Mouse (Mus musculus) liver, embryonic 11.5 days (tissue): ENCODE measurements around the gene Khk. TPM values are rescaled to one million over a fixed set of nuclear protein-coding genes. Genes with fewer than 3 reads are reported as not detected.

ENCODE experiments used
- ATAC-seq: fragments of 200-750 bp; cut with Nextera tagmentation; replicated peaks from 2 replicates; pipeline ENCODE4 v1.8.0; 2017; ENCODE audit warnings: moderate number of reproducible peaks, mild to moderate bottlenecking, moderate TSS enrichment, moderate library complexity; ENCODE audit not compliant: low FRiP score
- DNase-seq: peaks from one replicate; pipeline ENCODE4 v3.0.0-alpha.2; 2017; ENCODE audit warnings: low spot score
- H3K27ac ChIP-seq: fragments of 300-500 bp; sonication (generic); 2 replicates; pipeline ENCODE4 v1.5.1; 2014; ENCODE audit warnings: mild to moderate bottlenecking, low read depth, low read length, control low read depth
- H3K27me3 ChIP-seq: fragments of 300-500 bp; sonication (generic); replicated peaks from 2 replicates; pipeline ENCODE4 v1.6.1; 2014; ENCODE audit warnings: low read length, mixed read lengths; ENCODE audit not compliant: control insufficient read depth, insufficient read depth
- H3K36me3 ChIP-seq: fragments of 300-500 bp; sonication (generic); 2 replicates; pipeline ENCODE4 v1.6.1; 2014; ENCODE audit warnings: mild to moderate bottlenecking, low read length, moderate library complexity, mixed read lengths; ENCODE audit not compliant: control insufficient read depth, insufficient read depth
- H3K4me1 ChIP-seq: fragments of 300-500 bp; sonication (generic); replicated peaks from 2 replicates; pipeline ENCODE4 v1.6.1; 2014; ENCODE audit warnings: low read length, mixed read lengths; ENCODE audit not compliant: control insufficient read depth, insufficient read depth
- H3K4me2 ChIP-seq: fragments of 300-500 bp; sonication (generic); 2 replicates; pipeline ENCODE4 v1.6.1; 2014; ENCODE audit warnings: mild to moderate bottlenecking, control low read depth, moderate library complexity
- H3K4me3 ChIP-seq: fragments of 300-500 bp; sonication (generic); 2 replicates; pipeline ENCODE4 v1.5.1; 2014; ENCODE audit warnings: low read depth, low read length, control low read depth
- H3K9ac ChIP-seq: fragments of 300-500 bp; sonication (generic); 2 replicates; pipeline ENCODE4 v1.6.1; 2014; ENCODE audit warnings: low read depth, low read length, control low read depth
- H3K9me3 ChIP-seq: fragments of 300-500 bp; sonication (generic); 2 replicates; pipeline ENCODE4 v1.6.1; 2016; ENCODE audit warnings: low read length, inconsistent platforms, mixed read lengths; ENCODE audit not compliant: control insufficient read depth
- whole genome bisulfite sequencing: fragments of 180-500 bp; shearing (Covaris S2); extraction: QIAGEN DNeasy Blood & Tissue Kit; methylation state at CpG from one replicate; pipeline ENCODE4 v1.1.7; 2014; 5-methylcytosine and 5-hydroxymethylcytosine counted together
- polyA plus RNA-seq: library from polyadenylated mRNA; unstranded; fragments of >200 nt; fragmentation: Nextera tagmentation; extraction: Ambion mirVana; gene quantifications from 2 replicates; pipeline ENCODE4 v1.2.1, GENCODE M21; 2014

The Khk gene
- polyA plus RNA-seq, 1 experiment from 2014 or later, result 58.6 TPM

DNA sequence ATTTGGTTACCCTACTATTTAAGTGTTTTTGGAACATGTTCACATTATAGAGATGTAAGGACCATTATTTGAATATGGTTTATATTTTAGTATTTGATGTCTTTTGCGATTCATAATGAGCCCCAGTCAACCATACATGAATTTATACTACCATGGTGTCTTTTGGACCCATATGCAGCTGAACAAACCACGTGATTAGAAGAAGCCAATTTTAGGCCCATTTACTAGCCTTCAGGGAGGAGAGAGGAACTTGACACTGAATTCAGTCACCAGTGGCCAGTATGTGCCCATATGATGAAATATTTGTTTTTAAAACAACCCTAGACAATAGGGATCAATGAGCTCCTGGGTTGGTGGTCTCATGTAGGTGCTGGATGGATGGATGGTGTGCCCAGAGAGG is 39.6 kb downstream of the Khk start:
- WGBS, result 90% methylated on average over 2 of the region's 2 CpGs
- DNase-seq (no peak), ATAC-seq (no peak)
- Histone ChIP-seq H3K36me3 (peaks cover 17% of the 10 kb centered on the region), H3K27ac (0 out of 2 replicates have a peak overlapping the region, but pooled peaks have one; percentile 16), H3K9ac (no peak overlapping the region; the same call in 1 of the 2 replicates), H3K9me3 (no peaks in the 10 kb centered on the region), H3K4me2 (peak overlapping the region; percentile 71), H3K4me1 (peaks cover 17% of the 10 kb centered on the region), H3K27me3 (no peaks in the 10 kb centered on the region), H3K4me3 (peak overlapping the region; percentile 76; the same call in 1 of the 2 replicates)

DNA sequence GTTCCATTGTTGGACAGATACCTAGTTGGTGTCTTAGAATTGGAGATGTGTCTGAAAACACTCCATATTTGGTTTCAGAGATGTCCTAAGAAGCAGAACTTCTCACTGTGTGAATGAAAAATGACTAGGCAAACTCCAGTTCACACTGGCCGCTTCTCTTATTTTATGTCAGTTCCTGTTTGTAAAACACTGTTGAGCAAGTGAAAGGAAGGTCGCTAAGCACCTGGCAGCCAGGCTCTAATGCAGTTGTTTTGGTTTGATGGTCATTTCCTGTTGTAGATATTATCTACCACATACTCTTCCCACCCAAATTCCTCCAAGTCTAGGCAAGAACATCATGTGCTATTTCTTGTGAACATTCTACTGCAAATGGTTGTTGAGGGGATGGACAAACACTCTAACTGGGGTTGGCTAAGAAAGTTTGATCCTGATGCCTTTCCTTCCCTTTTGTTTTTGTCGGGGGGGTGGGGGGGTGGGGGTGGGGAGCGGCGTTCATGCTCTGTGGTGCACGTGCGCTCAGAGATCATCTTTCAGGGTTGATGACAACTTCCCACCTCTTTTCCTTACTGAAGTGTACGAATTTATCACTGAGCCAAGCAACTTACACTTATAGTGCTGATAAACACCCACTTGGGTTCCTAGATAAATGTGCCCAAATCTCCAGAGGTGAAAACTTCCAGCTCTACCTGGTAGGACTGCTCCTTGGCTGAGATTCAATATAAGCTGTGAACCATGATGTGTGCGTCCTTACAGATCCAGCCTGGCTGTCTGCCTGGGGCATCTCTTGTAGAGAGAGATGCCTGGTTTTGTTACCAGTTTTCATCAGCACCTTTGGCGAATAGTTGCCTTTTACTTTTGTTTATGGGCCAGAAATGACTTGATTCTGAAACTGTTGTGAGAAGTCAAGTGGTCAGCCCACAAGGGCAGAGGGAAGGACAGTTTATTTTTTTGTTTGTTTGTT is 40.6 kb downstream of the Khk start:
- H3K36me3 ChIP-seq, result peaks cover 13% of the 10 kb centered on the region
- 48% methylated on average over 10 of the region's 10 CpGs for WGBS
- no peak overlapping the region for H3K27ac ChIP-seq

DNA sequence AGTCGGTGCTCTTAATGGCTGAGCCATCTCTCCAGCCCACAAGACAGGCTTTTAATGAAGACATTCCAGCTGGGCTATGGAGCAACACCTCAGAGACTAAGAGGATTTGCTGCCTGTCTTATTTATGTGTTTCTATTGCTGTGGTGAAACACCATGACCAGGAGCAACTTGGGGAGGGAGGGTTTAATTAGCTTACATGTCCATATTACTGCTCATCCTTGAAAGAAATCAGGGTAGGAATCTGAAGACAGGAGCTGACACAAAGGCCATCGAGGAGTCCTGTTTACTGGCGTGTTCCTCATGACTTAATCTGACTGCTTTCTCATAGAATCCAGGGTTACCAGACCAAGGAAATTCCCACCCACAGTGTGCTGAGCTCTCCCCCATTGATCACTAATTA is 42.7 kb downstream of the Khk start:
- no peak overlapping the region for H3K27ac ChIP-seq
- no peak overlapping the region for H3K9ac ChIP-seq
- no peaks in the 10 kb centered on the region for H3K36me3 ChIP-seq
- no peak overlapping the region for H3K4me3 ChIP-seq
- DNase-seq (no peak), ATAC-seq (no peak)
- peaks cover 11% of the 10 kb centered on the region for H3K4me1 ChIP-seq
- H3K9me3 ChIP-seq, result no peaks in the 10 kb centered on the region
- H3K4me2 ChIP-seq, result no peak overlapping the region
- WGBS, result 71% methylated on average over 3 of the region's 3 CpGs
- no peaks in the 10 kb centered on the region; the same call in 1 of the 2 replicates for H3K27me3 ChIP-seq

More for the DNA sequence above, 40.6 kb downstream of the Khk start:
- Histone ChIP-seq H3K9ac (no peak overlapping the region), H3K4me1 (peaks cover 17% of the 10 kb centered on the region), H3K4me2 (no peak overlapping the region), H3K9me3 (no peaks in the 10 kb centered on the region), H3K4me3 (no peak overlapping the region), H3K27me3 (no peaks in the 10 kb centered on the region)
- ATAC-seq, result no peak
- DNase-seq, result no peak

DNA sequence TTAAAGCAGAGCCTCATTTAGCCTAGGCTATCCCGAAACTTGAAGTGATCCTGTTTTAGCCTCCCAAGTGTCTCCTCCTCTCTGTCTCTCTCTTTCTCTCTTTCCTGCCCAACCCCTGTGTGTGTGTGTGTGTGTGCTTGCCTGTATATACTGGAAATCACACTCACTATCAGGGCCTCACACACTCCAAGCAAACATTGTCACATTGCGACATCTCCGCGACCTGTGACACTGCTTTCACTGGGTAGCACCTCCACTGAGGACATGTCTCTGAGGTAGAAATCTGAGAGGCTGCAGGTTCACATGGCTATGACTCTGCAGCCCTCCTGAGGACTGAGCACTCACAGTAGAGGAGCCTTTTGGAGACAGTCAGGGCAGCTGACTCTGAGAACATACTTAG is 45.0 kb downstream of the Khk start:
- peak; percentile 31; the same call in 1 of the 2 replicates for ATAC-seq
- no peaks in the 10 kb centered on the region for H3K9me3 ChIP-seq
- H3K36me3 ChIP-seq, result no peaks in the 10 kb centered on the region
- H3K9ac ChIP-seq, result no peak overlapping the region
- no peak overlapping the region for H3K27ac ChIP-seq
- 76% methylated on average over 4 of the region's 4 CpGs for WGBS
- peaks cover 14% of the 10 kb centered on the region; the same call in 1 of the 2 replicates for H3K4me1 ChIP-seq
- no peaks in the 10 kb centered on the region; the same call in none of the 2 replicates for H3K27me3 ChIP-seq
- no peak overlapping the region for H3K4me2 ChIP-seq
- H3K4me3 ChIP-seq, result no peak overlapping the region
- DNase-seq, result no peak

DNA sequence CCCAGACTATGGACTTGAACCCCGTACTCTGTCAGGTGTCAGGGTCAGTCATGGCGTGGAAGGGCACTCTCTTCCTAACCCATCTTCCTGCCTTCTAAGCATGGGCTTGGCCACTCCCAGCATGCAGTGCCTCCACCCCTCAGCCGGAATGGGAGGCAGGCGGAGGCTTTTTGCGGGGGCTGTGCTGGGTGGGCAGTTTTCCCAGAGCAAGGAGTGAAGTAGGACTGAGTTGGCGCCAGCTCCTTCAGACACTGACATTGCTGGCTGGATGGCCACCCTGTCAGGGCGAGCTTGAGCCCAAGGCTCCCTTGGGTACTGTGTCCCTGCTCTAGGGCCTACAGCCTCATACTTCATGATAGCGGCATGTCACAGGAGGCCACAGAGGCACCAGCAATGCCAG is 47.2 kb downstream of the Khk start, which contains the start of gene Tcf23:
TSS of gene Tcf23 (plus strand) at position 247 of the 400 bp plus-strand sequence.
- Histone ChIP-seq H3K9me3 (no peaks in the 10 kb centered on the region), H3K4me2 (no peak within 1 kb of the TSS), H3K27ac (no peak within 1 kb of the TSS), H3K9ac (no peak within 1 kb of the TSS), H3K4me1 (0 out of 2 replicates have a peak, but pooled peaks cover 10% of the 10 kb centered on the region), H3K27me3 (no peaks in the 10 kb centered on the region; the same call in none of the 2 replicates), H3K36me3 (no peaks in the 10 kb centered on the region), H3K4me3 (no peak within 1 kb of the TSS)
- WGBS, result 66% methylated on average over 8 of the region's 8 CpGs
- DNase-seq (no peak), ATAC-seq (no peak)

DNA sequence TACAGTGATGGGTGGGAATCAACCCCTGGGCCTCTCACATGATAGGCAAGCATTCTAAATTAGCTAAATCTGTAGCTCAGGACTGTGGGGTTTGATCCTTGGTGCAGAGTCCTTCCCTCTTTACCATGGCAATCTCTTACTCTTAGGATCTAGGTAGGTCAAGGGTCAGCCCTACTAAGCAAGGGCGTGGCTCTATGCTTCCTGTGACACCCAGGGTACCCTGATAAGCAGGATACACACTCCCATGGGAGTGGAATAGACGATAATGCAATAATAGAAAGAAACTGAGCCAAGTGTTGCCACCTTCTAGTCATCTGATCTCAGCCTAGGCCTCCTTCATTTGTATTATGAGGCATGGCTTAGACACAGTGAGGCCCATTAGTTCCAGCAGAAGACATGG is 48.2 kb downstream of the Khk start:
- ATAC-seq (peak; percentile 51; the same call in 1 of the 2 replicates), DNase-seq (no peak)
- Histone ChIP-seq H3K4me2 (no peak overlapping the region), H3K4me1 (0 out of 2 replicates have a peak, but pooled peaks cover 10% of the 10 kb centered on the region), H3K27me3 (no peaks in the 10 kb centered on the region; the same call in none of the 2 replicates), H3K9ac (no peak overlapping the region), H3K36me3 (no peaks in the 10 kb centered on the region), H3K9me3 (no peaks in the 10 kb centered on the region), H3K4me3 (no peak overlapping the region), H3K27ac (no peak overlapping the region)
- 58% methylated on average over 2 of the region's 2 CpGs for WGBS

DNA sequence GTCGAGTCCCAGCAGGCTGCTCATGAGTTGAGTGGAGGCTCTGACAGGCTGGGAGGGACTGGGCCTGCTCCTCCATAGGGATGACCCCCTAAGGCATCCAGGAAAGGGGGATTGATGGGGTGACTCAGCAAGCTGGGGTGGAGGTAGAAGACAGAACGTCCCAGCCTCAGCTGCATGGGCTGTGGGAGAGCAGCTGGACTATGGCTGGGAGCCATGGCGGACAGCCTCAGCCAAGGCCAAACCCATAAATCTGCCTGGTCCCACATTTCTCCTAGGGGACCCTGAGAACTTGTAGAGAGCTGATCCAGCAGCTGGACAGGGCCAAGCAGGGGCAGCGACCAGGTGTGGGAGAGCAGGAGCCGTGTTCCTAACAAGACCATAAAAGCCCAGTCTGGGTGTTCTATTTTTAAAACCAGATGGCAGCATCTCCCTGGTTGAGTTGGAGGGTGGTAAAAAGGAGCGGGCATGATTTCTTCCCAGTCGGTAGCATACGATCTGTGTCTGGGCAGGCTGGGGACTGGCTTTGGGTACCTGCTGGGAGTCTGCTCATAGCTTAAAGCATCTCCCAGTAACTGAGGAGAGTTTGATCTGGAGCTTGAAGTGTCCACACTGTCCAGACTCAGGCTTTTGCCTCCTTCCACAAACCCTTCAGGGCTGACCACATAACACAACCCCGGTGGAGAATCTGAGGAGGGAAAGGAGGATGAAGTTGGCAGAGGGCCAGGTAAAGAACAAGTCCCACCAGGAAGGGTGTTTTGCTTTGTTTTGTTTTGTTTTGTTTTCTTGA is 53.8 kb downstream of the Khk start:
- H3K9me3 ChIP-seq, result no peaks in the 10 kb centered on the region
- 0 out of 2 replicates have a peak, but pooled peaks cover 2% of the 10 kb centered on the region for H3K4me1 ChIP-seq
- H3K4me3 ChIP-seq, result no peak overlapping the region
- ATAC-seq, result no peak
- H3K27ac ChIP-seq, result no peak overlapping the region
- WGBS, result 73% methylated on average over 9 of the region's 9 CpGs
- no peaks in the 10 kb centered on the region for H3K36me3 ChIP-seq
- H3K9ac ChIP-seq, result no peak overlapping the region
- no peak overlapping the region for H3K4me2 ChIP-seq
- no peaks in the 10 kb centered on the region; the same call in 1 of the 2 replicates for H3K27me3 ChIP-seq
- no peak for DNase-seq
